Mouse (Mus musculus): Measurements from ENCODE around the gene Cyp2t4. TPM values are rescaled to one million over a fixed set of nuclear protein-coding genes. Genes with fewer than 3 reads are reported as not detected.

Gene Cyp2t4
- total RNA-seq (2017): not detected in 2 replicates

DNA sequence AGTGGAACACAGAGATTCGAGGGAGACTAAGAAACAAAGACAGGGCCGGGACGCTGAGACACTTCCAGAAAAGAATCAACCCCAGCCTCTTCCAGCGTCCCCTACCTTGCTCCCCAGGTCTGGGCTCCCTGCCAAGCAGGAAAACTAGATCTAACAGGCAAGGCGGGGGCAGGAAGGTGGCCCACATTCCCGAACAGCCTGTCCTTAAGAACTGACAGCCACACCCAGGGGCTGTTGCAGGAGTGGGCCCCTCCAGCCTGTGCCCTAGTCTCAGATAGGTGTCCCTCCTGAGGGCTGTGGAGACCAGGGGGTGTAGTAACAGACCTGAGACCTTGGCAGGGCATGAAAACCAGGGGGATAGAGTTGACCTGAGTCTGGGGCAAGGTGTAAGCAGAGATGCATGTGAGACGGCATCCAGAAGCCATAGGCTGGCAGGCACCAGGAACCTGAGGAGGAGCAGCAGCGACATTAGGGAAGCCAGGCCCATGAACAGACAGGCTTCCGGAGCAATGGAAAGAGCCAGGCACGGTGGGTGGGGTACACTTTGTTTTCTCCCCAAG, at the start of gene Cyp2t4:
Cyp2t4 (plus strand) TSS at position 510 of the 560 bp plus-strand sequence.
- no peak for ATAC-seq (ENCODE audit: extremely low read depth, insufficient number of reproducible peaks, low FRiP score, poor library complexity, severe bottlenecking)

GRCm38 (mm10) chr7:27104882-27105281, 48.6 kb upstream of the Cyp2t4 start:
- ATAC-seq (ENCODE audit: extremely low read depth, insufficient number of reproducible peaks, low FRiP score, poor library complexity, severe bottlenecking): no peak

- no peak for ATAC-seq (ENCODE audit: extremely low read depth, insufficient number of reproducible peaks, low FRiP score, poor library complexity, severe bottlenecking)
Observed at GRCm38 (mm10) chr7:27110327-27110726, 43.2 kb upstream of the Cyp2t4 start.

DNA sequence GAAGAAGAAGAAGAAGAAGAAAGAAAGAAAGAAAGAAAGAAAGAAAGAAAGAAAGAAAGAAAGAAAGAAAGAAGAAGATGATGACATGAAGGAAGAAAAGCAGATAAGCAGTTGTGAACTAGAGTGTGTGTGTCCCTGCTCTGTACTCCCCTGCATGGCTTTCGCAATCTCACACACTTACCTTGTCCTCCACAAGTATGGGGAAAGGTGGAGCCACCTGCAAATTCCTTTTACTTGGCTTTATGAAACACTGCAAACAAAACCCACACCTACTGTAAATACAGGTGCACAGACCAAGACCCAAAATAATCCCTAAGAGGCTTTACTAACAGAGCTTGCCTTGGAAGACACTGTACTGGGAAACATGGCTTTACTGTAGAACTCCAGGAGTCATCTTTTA, 42.5 kb upstream of the Cyp2t4 start:
- ATAC-seq (ENCODE audit: extremely low read depth, insufficient number of reproducible peaks, low FRiP score, poor library complexity, severe bottlenecking): no peak

DNA sequence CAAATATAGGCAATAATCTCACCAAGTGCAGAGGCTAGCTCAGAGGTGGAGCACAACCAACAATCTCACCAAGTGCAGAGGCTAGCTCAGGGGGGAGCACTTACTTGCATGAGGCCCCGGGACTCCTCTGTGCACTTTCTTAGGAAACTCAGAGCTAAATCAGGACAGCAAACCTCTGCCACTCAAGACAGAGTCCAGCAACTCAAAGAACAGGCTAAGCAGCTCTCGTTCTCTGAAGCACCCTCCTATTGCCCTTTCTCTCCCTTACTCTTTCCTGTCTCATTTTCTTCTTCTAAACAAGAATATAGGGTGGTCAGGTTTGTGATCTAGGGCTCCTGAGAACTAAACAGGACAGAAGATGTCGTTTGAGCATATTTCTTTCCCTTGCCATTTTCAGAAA, 41.5 kb upstream of the Cyp2t4 start:
- ATAC-seq (ENCODE audit: extremely low read depth, insufficient number of reproducible peaks, low FRiP score, poor library complexity, severe bottlenecking): no peak

DNA sequence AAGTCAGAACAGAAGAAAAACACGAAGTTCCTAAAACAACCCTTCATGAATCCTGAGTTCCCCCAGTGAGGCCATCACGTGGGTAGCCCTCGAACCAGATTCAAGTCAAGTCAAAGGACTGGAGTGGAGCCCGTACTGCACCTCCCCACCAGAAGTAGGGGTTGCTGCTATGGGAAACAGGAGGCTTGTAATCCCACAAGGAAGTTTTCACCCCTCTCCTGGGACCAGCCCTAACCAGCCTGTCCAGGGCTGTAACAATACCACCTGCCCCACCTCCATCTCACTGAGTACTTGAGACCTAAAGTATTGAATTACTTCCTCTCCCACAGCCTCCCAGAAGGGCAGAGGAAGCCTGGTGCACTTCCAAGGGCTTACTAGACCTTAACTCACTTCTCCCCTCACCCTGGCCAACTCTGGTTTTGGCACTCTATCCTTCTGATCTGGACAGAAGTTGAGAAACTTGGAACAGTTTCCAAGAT, 35.4 kb upstream of the Cyp2t4 start:
- ATAC-seq (ENCODE audit: extremely low read depth, insufficient number of reproducible peaks, low FRiP score, poor library complexity, severe bottlenecking): no peak

- no peak for ATAC-seq (ENCODE audit: extremely low read depth, insufficient number of reproducible peaks, low FRiP score, poor library complexity, severe bottlenecking)
Observed at GRCm38 (mm10) chr7:27119676-27120075, 33.8 kb upstream of the Cyp2t4 start, which contains the start of gene Cyp2f2. Gene Cyp2f2, plus strand, starts transcription at chr7:27119909.

DNA sequence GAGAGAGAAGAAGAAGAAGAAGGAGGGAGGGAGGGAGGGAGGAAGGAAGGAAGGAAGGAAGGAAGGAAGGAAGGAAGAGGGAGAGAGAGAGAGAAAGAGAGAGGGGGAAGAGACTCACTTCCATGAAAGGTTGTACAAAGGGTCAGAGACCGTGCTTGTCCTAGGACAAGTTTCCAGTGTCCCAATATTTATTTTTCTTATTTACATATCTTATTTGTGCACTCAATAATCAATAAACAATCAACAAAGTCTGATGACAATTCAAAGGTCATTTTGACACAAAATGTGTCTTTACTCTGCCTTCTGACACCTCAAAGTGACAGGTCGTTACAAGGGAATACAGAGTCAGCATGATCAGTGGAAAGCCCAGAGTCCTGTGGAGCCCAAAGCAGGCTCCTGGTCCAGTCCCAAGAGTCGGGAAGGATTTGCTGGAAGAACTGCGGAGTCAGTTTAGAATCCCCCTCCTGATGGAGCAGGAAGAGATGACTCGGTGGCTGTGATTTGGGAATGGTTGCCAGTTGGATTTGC, 29.1 kb upstream of the Cyp2t4 start:
- ATAC-seq (ENCODE audit: extremely low read depth, insufficient number of reproducible peaks, low FRiP score, poor library complexity, severe bottlenecking): no peak

DNA sequence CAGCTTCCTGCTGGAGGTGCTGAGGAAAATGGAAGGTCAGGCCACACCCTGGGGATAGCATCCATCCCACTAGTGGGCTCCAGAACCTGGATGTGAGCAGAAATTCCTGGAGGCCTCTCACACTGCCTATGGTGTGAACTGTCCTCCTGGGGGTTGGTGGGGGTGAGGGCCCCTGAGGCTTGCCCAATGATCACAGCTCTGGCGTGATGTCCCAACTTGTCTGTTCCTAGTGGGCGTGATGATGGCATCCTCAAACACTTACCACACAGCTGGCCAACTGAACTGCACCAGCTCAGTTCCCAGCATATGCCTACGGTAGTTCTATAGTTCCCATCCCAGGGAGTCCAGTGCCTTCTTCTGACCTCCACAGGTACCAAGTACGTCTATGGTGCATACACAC, 28.5 kb upstream of the Cyp2t4 start:
- no peak for ATAC-seq (ENCODE audit: extremely low read depth, insufficient number of reproducible peaks, low FRiP score, poor library complexity, severe bottlenecking)

DNA sequence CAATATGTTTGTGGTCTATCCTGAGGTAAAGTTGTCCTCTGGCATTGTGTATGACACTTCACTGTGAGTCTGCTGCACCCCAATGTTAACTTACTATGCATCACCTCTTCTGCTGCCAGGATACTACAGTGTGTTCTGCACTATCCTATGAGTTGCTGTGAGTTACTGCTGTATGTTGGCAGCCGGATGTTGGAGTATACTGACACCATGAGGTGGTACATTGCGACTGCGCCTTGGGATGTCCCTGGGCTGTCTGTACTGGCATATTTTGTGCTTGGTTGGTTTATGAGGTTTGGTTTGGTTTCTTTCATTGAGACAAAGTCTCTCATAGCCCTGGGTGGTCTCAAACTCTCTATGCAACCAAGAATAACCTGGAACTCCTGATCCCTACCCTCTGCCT, 25.4 kb upstream of the Cyp2t4 start:
- ATAC-seq (ENCODE audit: extremely low read depth, insufficient number of reproducible peaks, low FRiP score, poor library complexity, severe bottlenecking): no peak

GRCm38 (mm10) chr7:27128946-27129345, 24.6 kb upstream of the Cyp2t4 start:
- ATAC-seq (ENCODE audit: extremely low read depth, insufficient number of reproducible peaks, low FRiP score, poor library complexity, severe bottlenecking): no peak

DNA sequence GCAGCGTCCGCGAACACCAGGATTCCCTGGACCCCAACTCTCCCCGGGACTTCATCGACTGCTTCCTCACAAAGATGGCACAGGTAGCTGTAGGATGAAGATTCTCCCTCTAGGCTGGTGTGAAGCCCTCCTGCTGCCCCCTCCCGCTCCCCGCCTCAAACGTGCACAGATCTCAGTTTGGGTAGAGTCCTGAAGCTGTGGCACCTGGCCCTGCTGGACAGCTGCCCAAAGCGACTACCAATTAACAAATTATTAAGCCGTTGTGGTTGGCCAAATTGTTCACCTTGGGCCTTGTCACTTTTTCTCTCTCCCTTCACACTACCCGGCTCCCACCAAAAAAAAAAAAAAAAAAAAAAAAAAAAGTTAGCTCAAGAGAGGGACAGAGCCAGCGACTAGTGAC, 23.7 kb upstream of the Cyp2t4 start:
- ATAC-seq (ENCODE audit: extremely low read depth, insufficient number of reproducible peaks, low FRiP score, poor library complexity, severe bottlenecking): no peak

DNA sequence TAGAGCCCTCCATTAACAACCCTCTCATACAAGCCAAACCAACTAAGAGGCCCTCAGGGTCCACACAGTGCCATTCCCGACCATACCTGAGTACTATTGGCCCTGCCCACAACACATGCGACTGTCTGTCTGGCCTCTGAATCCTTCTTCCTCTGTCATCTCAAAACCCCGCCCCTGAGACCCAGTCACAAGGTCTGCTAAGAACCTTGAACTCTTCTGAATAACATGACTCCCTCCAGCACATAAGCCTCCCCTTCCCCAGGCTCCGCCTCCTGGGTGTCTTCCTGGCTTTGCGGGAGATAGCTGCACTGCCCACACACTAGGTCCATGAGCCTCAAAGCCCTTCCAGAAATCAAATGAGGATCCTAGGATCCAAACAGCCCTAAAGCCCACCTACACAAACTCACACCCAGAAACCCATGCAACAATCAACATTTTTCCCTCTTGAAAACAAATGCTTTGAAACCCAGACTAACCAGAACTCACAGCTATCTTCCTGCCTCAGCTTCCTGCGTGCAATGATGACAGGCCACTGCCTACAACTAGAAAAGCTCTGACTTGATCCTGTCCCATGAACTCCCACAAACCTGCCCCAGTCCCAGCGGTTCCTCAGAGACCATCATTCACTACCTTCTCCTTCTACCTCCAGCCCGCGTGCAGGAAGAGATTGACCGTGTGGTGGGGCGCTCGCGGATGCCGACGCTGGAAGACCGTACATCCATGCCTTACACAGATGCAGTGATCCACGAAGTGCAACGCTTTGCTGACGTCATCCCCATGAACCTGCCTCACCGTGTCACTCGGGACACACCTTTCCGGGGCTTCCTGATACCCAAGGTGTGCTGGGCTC, 22.8 kb upstream of the Cyp2t4 start:
- no peak for ATAC-seq (ENCODE audit: extremely low read depth, insufficient number of reproducible peaks, low FRiP score, poor library complexity, severe bottlenecking)

DNA sequence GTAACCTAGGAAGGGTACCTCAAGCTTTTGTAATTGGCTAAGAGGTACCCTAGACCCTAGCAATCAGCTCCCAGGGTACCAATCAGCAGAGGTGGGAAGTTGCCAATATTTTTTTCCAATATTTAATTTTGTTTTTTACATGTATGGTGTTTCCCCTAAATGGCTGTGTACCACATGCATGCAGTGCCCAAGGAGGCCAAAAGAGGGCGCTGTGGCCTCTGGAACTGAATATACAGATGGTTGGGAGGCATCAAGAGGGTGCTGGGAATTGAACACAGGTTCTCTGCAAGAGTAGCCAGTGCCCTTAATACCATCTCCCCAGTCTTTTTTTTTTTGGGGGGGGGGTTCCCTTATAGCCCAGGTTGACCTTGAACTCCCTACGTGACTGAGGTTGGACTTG, 22.1 kb upstream of the Cyp2t4 start:
- ATAC-seq (ENCODE audit: extremely low read depth, insufficient number of reproducible peaks, low FRiP score, poor library complexity, severe bottlenecking): no peak

DNA sequence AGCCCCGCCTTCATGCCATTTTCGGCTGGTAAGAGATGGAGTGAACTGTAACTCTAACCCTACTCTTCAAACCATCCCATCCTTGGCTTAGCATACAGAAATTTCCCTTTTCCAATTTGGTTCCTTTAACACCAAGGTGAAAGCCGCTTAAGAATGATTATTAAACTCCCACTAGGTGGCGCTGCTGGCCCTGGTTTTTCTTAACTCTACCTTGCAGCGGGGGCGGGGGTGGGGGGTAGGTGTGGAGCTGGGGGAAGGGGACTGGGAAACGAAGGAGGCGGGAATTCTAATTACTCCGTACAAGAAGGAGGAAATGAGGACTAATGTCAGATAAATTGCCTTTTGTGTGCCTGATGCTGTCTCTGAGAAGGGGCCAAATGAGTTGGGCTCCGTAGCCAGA, 20.9 kb upstream of the Cyp2t4 start:
- no peak for ATAC-seq (ENCODE audit: extremely low read depth, insufficient number of reproducible peaks, low FRiP score, poor library complexity, severe bottlenecking)

DNA sequence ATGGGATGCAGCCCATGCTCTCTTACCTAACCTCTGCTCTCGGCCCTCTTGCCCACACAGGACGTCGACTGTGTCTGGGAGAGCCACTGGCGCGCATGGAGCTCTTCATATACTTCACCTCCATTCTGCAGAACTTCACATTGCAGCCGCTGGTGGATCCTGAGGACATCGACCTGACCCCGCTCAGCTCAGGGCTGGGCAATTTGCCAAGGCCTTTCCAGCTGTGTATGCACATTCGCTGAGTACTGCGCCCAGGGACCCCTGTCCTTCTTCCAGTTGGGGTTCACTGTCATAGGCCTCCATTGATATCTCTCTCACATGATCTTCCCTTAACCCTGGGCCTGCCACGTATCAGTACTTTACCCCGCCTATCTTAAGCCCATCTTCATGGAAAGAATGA, 20.4 kb upstream of the Cyp2t4 start:
- no peak for ATAC-seq (ENCODE audit: extremely low read depth, insufficient number of reproducible peaks, low FRiP score, poor library complexity, severe bottlenecking)

GRCm38 (mm10) chr7:27133757-27134156, 19.8 kb upstream of the Cyp2t4 start:
- no peak for ATAC-seq (ENCODE audit: extremely low read depth, insufficient number of reproducible peaks, low FRiP score, poor library complexity, severe bottlenecking)

DNA sequence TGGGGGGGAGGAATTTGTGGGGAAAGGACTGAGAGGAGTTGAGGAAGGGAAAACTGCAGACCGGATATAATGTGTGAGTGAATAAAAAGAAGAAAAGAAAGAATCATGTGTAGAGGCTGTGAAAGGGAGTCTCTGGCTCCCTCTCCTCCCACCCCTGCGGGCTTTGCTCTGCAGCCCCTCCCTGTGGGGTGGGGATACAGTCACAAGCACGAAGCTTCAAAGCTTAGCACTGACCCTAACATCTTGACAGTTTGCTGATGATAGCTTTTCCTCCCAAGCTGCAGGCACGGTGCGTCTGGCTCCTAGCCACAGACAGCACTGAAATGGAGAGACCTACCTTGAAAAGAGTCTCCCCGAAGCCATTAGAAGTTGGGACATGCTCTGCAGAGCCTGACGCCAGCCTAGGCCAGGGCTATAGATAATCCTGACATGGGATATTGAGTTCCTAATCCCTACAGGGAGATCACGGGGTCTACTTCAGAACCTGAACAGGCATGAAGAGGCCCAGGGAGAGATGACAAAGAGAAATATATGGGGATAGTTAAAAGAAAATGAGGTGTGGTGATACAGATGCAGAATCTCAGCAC, 17.0 kb upstream of the Cyp2t4 start:
- ATAC-seq (ENCODE audit: extremely low read depth, insufficient number of reproducible peaks, low FRiP score, poor library complexity, severe bottlenecking): no peak

GRCm38 (mm10) chr7:27156005-27156404, 2.5 kb downstream of the Cyp2t4 start:
- no peak for ATAC-seq (ENCODE audit: extremely low read depth, insufficient number of reproducible peaks, low FRiP score, poor library complexity, severe bottlenecking)

DNA sequence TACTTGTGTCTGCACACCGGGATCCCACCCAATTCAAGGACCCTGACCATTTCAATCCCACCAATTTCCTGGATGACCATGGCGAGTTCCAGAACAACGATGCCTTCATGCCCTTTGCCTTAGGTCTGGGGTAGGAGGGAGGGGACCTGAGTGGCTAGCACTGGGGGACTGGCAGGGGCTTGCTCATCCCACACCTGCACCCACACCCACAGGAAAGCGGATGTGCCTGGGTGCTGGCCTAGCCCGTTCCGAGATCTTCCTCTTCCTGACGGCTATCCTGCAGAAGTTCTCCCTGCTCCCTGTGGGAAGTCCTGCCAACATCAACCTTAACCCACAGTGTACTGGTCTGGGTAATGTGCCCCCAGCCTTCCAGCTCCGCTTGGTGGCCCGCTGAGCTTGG, 4.7 kb downstream of the Cyp2t4 start:
- no peak for ATAC-seq (ENCODE audit: extremely low read depth, insufficient number of reproducible peaks, low FRiP score, poor library complexity, severe bottlenecking)
